9 mouse cellular contexts compared by ENCODE assay signal in the genomic region with DNA sequence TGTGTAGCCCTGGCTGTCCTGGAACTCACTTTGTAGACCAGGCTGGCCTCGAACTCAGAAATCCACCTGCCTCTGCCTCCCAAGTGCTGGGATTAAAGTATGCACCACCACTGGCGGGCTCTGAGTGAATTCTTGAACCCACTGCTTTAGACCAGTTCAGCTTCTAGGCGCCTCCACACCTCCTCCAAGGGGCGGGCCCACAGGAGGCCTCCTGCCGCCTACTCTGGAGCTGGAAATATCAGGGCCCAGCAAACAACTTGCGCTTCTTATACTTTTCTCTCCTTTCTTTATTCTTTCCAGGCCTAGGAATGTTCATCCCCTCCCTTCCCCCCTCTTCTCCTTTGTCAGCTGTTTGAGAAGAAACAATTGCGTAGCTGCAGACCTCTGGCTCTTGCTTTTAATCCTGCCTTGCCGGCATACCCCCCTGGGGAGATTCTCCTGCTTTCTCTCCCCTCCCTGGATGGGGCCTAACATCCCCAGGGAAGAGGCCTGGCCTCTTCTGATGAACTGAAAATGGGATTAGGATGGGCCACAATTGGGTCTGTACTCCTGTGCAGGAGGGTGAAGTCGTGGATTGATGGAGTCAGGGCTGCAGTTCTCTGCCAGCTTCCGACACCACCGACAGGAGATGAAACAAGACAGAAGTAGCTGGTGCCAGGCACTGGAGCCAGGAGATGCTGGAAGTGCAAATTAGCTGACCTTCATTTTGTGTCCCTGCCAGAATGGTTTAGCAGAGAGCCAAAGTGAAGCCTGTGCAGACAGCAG. TPM values are rescaled to one million over a fixed set of nuclear protein-coding genes. Genes with fewer than 3 reads are reported as not detected.
DNase-seq lines count a peak whose midpoint lies in the region; ATAC-seq and TF ChIP-seq lines count a peak whose summit lies in the region.
"Had no signal": no experiment of that assay in that cellular context is flagged by ENCODE, and none has a peak within 500 bp of the region (broad histone marks: within the 10 kb centered on the region; RNA-seq: fewer than 3 reads in every experiment).

No protein-coding gene starts in this region.

- H3K27ac ChIP-seq in forebrain, embryonic 13.5 days, result peak overlapping the region; percentile 31; the same call in 1 of the 2 replicates
- no peak overlapping the region for H3K27ac ChIP-seq in forebrain, embryonic 11.5 days (ENCODE audit: low read depth, low read length)
- H3K27ac ChIP-seq in embryonic facial prominence, embryonic 13.5 days, result peak overlapping the region; percentile 22; the same call in 1 of the 2 replicates
- H3K27ac ChIP-seq in hindbrain, postnatal 0 days, result peak overlapping the region; percentile 68
- H3K27ac ChIP-seq: liver, embryonic 15.5 days had no signal

- H3K9ac ChIP-seq in forebrain, embryonic 13.5 days, result no peak overlapping the region
- H3K9ac ChIP-seq in forebrain, embryonic 11.5 days (ENCODE audit: low read length), result no peak overlapping the region
- H3K9ac ChIP-seq in embryonic facial prominence, embryonic 13.5 days, result 0 out of 2 replicates have a peak overlapping the region, but pooled peaks have one; percentile 27
- no peak overlapping the region for H3K9ac ChIP-seq in hindbrain, postnatal 0 days (replicated peaks; ENCODE audit: low read length)
- H3K9ac ChIP-seq: liver, embryonic 15.5 days had no signal

- WGBS in forebrain, embryonic 13.5 days, result 16% methylated on average over 11 of the region's 11 CpGs
- WGBS in forebrain, embryonic 11.5 days, result 15% methylated on average over 11 of the region's 11 CpGs
- 32% methylated on average over 11 of the region's 11 CpGs for WGBS in embryonic facial prominence, embryonic 13.5 days
- WGBS in hindbrain, postnatal 0 days, result 32% methylated on average over 11 of the region's 11 CpGs

- no peak for DNase-seq in forebrain, embryonic 11.5 days (ENCODE audit: low spot score)
- peak; percentile 92 for DNase-seq in MN1 (ENCODE audit: low spot score)
- DNase-seq in hindbrain, postnatal 0 days (ENCODE audit: low spot score), result peak; percentile 86
- no peak for DNase-seq in lung, postnatal 14 days
- no peak for DNase-seq in adrenal gland, postnatal 10 days
- DNase-seq in layer of hippocampus, adult 9-10 months (ENCODE audit: low spot score), result no peak

- H3K4me3 ChIP-seq in forebrain, embryonic 13.5 days, result no peak overlapping the region
- no peak overlapping the region for H3K4me3 ChIP-seq in forebrain, embryonic 11.5 days (ENCODE audit: low read depth, low read length)
- H3K4me3 ChIP-seq in embryonic facial prominence, embryonic 13.5 days, result no peak overlapping the region
- H3K4me3 ChIP-seq in hindbrain, postnatal 0 days (ENCODE audit: low read length), result no peak overlapping the region
- H3K4me3 ChIP-seq: liver, embryonic 15.5 days had no signal

- H3K9me3 ChIP-seq in forebrain, embryonic 13.5 days (replicated peaks), result no peaks in the 10 kb centered on the region
- no peaks in the 10 kb centered on the region for H3K9me3 ChIP-seq in forebrain, embryonic 11.5 days (ENCODE audit: control insufficient read depth, low read length)
- H3K9me3 ChIP-seq in embryonic facial prominence, embryonic 13.5 days, result no peaks in the 10 kb centered on the region
- H3K9me3 ChIP-seq in hindbrain, postnatal 0 days (ENCODE audit: low read length), result no peaks in the 10 kb centered on the region
- H3K9me3 ChIP-seq: liver, embryonic 15.5 days had no signal

- no peak for TF ChIP-seq CTCF in hindbrain, postnatal 0 days (IDR thresholded peaks at IDR 0.05; ENCODE audit: low read depth)

- H3K4me1 ChIP-seq in forebrain, embryonic 13.5 days, result peaks cover 19% of the 10 kb centered on the region
- H3K4me1 ChIP-seq in forebrain, embryonic 11.5 days (replicated peaks; ENCODE audit: control insufficient read depth, insufficient read depth, low read length), result peaks cover 4% of the 10 kb centered on the region; the same call in 1 of the 2 replicates
- H3K4me1 ChIP-seq in embryonic facial prominence, embryonic 13.5 days, result peaks cover 22% of the 10 kb centered on the region
- H3K4me1 ChIP-seq in hindbrain, postnatal 0 days (ENCODE audit: insufficient read depth, low read length), result peaks cover 10% of the 10 kb centered on the region; the same call in 1 of the 2 replicates

- no peaks in the 10 kb centered on the region for H3K27me3 ChIP-seq in forebrain, embryonic 13.5 days
- no peaks in the 10 kb centered on the region for H3K27me3 ChIP-seq in forebrain, embryonic 11.5 days (ENCODE audit: control insufficient read depth, insufficient read depth, low read length)
- no peaks in the 10 kb centered on the region for H3K27me3 ChIP-seq in embryonic facial prominence, embryonic 13.5 days
- no peaks in the 10 kb centered on the region for H3K27me3 ChIP-seq in hindbrain, postnatal 0 days (ENCODE audit: insufficient read depth, low read length)
- H3K27me3 ChIP-seq: liver, embryonic 15.5 days had no signal

- H3K36me3 ChIP-seq in forebrain, embryonic 13.5 days (ENCODE audit: poor library complexity, severe bottlenecking), result no peaks in the 10 kb centered on the region
- no peaks in the 10 kb centered on the region for H3K36me3 ChIP-seq in forebrain, embryonic 11.5 days (ENCODE audit: control insufficient read depth, insufficient read depth, low read length)
- H3K36me3 ChIP-seq in embryonic facial prominence, embryonic 13.5 days, result no peaks in the 10 kb centered on the region
- H3K36me3 ChIP-seq in hindbrain, postnatal 0 days (ENCODE audit: insufficient read depth, low read length), result no peaks in the 10 kb centered on the region
- H3K36me3 ChIP-seq: liver, embryonic 15.5 days had no signal

- 0 out of 2 replicates have a peak, but pooled peaks have one; percentile 50 for ATAC-seq in forebrain, embryonic 13.5 days
- no peak for ATAC-seq in forebrain, embryonic 11.5 days (replicated peaks; ENCODE audit: low FRiP score)
- ATAC-seq in embryonic facial prominence, embryonic 13.5 days (ENCODE audit: insufficient number of reproducible peaks, insufficient read depth, low FRiP score, low TSS enrichment, low read depth), result no peak
- ATAC-seq in hindbrain, postnatal 0 days, result peak; percentile 74

- H3K4me2 ChIP-seq in forebrain, embryonic 13.5 days, result no peak overlapping the region
- no peak overlapping the region for H3K4me2 ChIP-seq in forebrain, embryonic 11.5 days (ENCODE audit: low read depth, low read length, severe bottlenecking)
- no peak overlapping the region for H3K4me2 ChIP-seq in embryonic facial prominence, embryonic 13.5 days
- no peak overlapping the region for H3K4me2 ChIP-seq in hindbrain, postnatal 0 days (ENCODE audit: low read depth, low read length)
- H3K4me2 ChIP-seq: liver, embryonic 15.5 days had no signal

RNA-seq across cellular contexts. Expression of gene Vwf, which starts 31.5 kb away (rescaled TPM):
- polyA plus RNA-seq in forebrain, embryonic 13.5 days (2015; fragmentation: Nextera tagmentation; extraction: Ambion mirVana), result 4.8 and 7.7 TPM in 2 replicates
- 9.0 and 11.7 TPM in 2 replicates for polyA plus RNA-seq in forebrain, embryonic 11.5 days (2014; fragmentation: Nextera tagmentation; extraction: Ambion mirVana)
- 5.0 and 5.4 TPM in 2 replicates for polyA plus RNA-seq in embryonic facial prominence, embryonic 13.5 days (2015; fragmentation: Nextera tagmentation; extraction: Ambion mirVana)
- total RNA-seq in hindbrain, postnatal 0 days (2014; rRNA removed), result 29.5 and 30.0 TPM in 2 replicates
- polyA plus RNA-seq in hindbrain, postnatal 0 days (2015; fragmentation: Nextera tagmentation; extraction: Ambion mirVana), result 11.2 and 17.2 TPM in 2 replicates
- 10 to 100 TPM; 22.4 to 25.2 TPM for total RNA-seq in adrenal gland, postnatal 10 days (2021)

Comparison
In these comparisons a context has a peak if more than half of its experiments do, and no peak if none do; other contexts are left out.
1. ATAC-seq: peak in forebrain, embryonic 13.5 days (single experiment) and hindbrain, postnatal 0 days (single experiment); none in forebrain, embryonic 11.5 days (single experiment) and embryonic facial prominence, embryonic 13.5 days (single experiment).
2. DNase-seq: peak in MN1 (single experiment) and hindbrain, postnatal 0 days (single experiment); none in forebrain, embryonic 11.5 days (single experiment), lung, postnatal 14 days (single experiment), adrenal gland, postnatal 10 days (single experiment) and layer of hippocampus, adult 9-10 months (single experiment).